Mouse (Mus musculus) urinary bladder, adult 2 months (tissue): ENCODE results near the gene Tent5c. TPM values are rescaled to one million over a fixed set of nuclear protein-coding genes. Genes with fewer than 3 reads are reported as not detected.
"Not testable (repeated sequence)": the region's sequence is repeated elsewhere in the genome, so short reads cannot be mapped to it uniquely, and the experiment has no call there.

Experiments
- DNase-seq: peaks from one replicate; pipeline ENCODE4 v3.0.0; 2022; ENCODE audit warnings: low spot score
- polyA plus RNA-seq: library from polyadenylated mRNA; depleted of rRNA; stranded (reverse); fragments of >200 nt; gene quantifications from 2 replicates; pipeline ENCODE4 v1.2.3, GENCODE M21; 2012

Tent5c gene
- polyA plus RNA-seq, 1 experiment, result 1.7 TPM

GRCm38 (mm10) chr3:100439088-100439487 is 50.0 kb downstream of the Tent5c start:
- DNase-seq, result no peak

GRCm38 (mm10) chr3:100438461-100439002 is 50.6 kb downstream of the Tent5c start:
- no peak for DNase-seq

DNA sequence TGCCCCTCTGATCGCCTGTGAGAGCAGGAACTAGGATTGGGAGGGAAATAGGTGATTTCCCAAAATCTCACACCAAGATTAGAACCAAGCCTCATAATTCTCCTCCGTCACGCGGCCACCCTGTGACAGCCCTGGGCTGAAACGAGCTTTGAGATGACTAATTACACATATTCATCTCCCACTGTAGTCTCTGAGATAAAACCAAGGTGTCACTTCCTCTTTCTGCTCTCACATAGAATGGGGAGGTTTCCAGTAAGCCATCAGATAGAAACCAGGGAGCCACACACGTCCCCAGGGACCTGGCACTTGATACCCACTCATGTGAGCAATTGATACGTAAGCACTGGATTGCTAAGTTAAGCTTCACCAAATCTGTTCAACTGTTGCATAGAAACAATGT is 52.4 kb downstream of the Tent5c start:
- no peak for DNase-seq

DNA sequence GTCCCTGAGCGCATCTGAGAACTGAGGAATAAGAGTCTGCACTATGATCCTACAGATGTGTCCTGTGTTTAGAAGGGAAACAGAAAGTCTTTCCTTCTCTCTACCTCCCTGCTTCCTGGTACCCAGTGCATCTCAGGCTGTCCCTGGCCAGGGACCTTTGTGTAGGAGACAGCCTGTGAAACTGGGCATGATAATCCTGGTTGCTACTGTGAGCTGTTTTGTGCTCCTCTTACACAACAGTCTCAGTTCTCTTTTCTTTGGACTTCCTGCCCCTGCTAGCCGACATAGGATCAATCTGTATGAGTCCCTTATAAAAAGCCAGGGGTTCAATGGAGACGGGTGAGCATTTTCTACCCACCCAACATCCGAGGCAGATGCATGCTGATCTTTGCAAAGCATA is 57.4 kb downstream of the Tent5c start:
- no peak for DNase-seq

DNA sequence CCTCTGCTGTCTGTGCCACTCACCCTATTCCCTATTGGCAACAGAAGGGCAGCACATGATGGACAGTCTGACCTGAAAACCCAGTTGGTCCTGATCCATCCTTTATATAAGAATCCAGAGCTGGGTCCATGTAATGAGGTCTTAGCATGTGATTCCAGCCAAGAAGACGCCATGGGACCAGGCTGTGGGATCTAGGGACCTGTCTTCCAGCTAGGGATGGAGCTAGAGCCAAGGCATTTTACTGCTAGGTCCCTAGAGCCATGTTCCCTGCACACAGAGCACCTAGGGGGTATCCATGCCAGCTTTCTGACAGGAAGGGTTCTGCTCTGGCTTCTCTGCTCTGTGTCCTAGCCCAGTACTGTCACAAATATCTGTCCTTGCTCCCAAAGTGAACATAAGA is 58.4 kb downstream of the Tent5c start:
- DNase-seq, result no peak

DNA sequence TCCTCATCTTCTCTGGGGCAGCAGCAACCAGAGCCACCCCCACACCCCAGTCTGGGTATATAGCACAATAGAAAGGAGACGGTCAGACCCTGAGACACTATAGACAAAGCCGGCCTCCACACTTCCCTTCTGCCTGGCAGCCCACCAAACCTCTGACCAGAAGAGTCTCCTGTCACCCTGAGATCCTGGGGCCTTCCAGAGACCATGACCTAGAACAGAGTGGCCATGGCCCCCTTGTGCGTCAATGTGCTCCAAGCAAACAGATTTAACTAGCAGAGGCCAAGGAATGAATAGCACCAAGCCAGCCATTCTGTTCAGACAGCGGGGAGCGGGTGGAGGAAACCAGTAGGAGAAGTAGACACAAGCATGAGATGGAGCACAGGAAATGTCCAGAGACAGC is 59.0 kb downstream of the Tent5c start:
- DNase-seq, result no peak

GRCm38 (mm10) chr3:100429667-100430066 is 59.5 kb downstream of the Tent5c start:
- no peak for DNase-seq

DNA sequence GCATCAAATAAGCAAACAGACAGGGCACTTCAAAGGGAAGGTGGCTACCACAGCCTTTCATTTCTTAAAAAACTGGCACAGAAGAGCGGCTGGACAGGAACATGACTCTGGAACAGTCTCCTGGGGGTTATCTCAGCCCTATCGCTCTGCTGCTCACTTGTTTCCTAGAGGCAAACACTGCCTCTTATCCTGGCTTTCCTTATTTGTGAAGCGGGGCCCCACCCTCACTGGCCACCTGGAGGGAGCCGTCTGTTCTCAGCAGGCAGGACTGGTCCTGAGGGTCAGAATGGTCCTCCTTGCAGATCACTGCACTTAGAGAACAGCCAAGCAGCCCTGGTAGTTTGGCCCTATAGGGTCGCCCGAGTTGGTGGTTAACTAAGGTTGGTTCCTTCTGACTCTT is 61.6 kb downstream of the Tent5c start:
- no peak for DNase-seq

GRCm38 (mm10) chr3:100422392-100423167 is 66.5 kb downstream of the Tent5c start:
- DNase-seq, result no peak

GRCm38 (mm10) chr3:100421354-100421753 is 67.8 kb downstream of the Tent5c start:
- no peak for DNase-seq

DNA sequence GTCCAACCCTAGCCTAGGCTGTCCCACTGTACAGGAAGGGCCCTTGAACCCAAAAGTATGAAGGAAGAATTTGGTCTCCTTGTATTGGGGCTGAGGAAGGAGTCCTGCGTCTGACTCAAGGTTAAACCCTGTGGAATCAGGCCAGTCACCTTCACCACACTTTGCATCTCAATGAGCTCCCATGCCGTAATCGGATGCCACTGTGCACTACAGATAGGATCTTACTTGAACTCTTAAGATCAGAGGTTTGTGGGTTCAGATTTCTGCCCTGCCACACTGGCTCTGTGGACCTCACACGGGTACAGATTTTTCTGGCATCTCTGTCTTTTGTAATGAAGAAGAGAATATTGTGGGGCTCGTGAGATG is 68.5 kb downstream of the Tent5c start:
- DNase-seq, result no peak

DNA sequence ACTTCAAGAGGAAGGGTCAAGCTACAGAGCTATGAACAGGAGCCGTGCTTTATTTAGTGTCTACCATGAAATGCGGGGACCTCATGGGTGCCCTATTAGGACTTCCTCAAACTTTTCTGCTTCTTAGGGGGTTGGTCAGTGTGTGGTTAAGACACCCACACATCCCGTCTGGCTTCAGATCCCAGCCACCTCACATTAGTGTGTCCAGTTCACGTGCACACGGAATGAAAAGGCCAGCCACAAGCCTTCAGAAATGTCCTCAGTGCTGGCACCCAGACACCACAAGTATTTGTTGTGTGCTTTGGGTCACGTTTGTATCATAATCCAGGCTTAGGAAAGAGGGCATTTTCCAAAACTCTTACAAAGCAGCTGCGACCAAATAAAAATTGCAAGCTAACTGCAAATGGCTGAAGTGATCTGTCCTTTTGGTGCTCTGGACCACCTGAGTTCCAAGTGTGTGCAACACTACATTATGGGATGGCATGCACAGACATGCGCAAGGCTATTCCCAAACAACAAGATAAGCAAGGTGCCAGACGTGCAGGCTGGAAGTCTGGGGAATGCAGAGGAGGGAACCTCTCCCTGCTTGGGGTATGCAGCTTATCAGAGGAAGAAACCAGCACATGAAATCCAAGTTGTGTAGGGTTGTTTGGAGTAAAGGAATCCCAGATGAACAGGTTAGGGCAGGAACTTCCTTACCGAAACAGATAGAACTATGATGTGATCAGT is 69.0 kb downstream of the Tent5c start:
- no peak for DNase-seq

- DNase-seq, result no peak
Observed at GRCm38 (mm10) chr3:100418387-100418786, 70.7 kb downstream of the Tent5c start.

GRCm38 (mm10) chr3:100417772-100418311 is 71.3 kb downstream of the Tent5c start:
- DNase-seq, result no peak

- DNase-seq, result no peak
Observed at GRCm38 (mm10) chr3:100415671-100416070, 73.5 kb downstream of the Tent5c start.

- DNase-seq, result not testable (repeated sequence)
Observed at GRCm38 (mm10) chr3:100413586-100413985, 75.5 kb downstream of the Tent5c start.

DNA sequence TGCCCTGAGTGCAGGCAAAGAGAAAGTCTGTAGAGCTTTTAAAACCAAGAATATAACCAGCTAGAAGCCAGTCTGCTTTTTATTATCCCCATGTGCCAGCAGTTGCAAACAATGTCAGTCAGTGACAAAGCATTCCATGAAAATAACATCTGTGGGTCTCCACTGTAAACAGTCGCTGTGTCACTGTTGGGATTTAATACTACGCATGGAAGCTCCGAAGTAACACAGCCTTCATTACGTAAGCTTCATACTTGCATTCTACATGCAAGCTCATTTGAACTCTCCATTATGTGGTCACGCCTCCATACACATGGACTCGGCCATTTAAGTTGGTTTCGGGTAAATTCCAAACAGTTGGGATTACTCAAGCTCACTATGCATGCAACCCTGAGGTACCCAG is 77.2 kb downstream of the Tent5c start:
- no peak for DNase-seq

DNA sequence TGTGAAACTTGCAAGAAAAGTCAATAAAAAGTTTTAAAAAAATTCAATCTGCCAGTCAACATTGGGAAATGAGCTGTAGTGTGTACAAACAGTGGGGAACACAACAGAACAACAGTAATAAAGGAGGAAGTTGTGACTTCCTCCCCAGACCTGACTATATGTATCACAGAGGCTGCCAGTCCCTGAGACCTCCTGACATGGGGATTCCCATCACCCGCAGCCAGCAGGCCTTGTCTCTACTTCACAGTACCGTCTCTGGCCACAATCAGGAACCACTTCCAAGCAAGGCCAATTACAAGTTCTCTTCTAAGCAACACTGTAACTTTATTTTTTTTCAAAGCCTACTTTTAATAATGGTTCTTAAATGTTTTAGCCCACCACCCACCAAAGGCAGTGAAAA is 79.8 kb downstream of the Tent5c start:
- DNase-seq, result no peak

- DNase-seq, result no peak
Observed at GRCm38 (mm10) chr3:100408351-100409043, 80.6 kb downstream of the Tent5c start.

DNA sequence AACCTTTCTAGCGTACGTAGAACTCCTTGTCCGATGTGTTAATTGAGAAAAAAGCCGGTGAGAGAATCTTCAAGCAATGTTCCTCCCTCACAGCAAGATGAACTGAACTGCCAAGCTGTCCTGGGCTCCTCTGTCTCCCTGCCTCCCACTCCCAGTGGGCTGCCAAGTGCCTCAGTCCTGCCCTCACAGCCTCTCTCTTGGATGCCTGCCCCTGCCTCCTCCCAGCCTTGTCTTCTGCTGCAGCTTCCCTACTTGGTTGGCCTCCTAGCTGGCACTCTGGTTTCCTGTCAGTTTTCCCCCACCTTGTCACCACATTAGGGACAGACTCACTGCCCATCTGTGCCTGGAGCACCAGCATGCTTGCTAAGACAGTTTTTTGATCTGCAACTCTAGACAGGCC is 86.5 kb downstream of the Tent5c start:
- DNase-seq, result no peak
